Mouse (Mus musculus): ENCODE data around the gene Ttc39b. TPM values are rescaled to one million over a fixed set of nuclear protein-coding genes. Genes with fewer than 3 reads are reported as not detected.

Gene Ttc39b
- 10 to 100 TPM; 32.5 TPM for total RNA-seq (2021)
- long read RNA-seq, experiment 1, full-length matches to known transcripts, result 2 of 9 reads
- long read RNA-seq, experiment 1, partial matches to known transcripts, result 1 of 9 reads
- long read RNA-seq, experiment 1, other reads (novel, unspliced or antisense), result 6 of 9 reads
- long read RNA-seq, experiment 2, full-length matches to known transcripts, result 1 of 5 reads
- long read RNA-seq, experiment 2, partial matches to known transcripts, result 0 of 5 reads
- long read RNA-seq, experiment 2, other reads (novel, unspliced or antisense), result 4 of 5 reads

- DNase-seq (ENCODE audit: low spot score in 2 of 2), result peak; percentile 96 to 97
Measured at GRCm38 (mm10) chr4:83323910-83324684, at the start of gene Ttc39b. Gene Ttc39b (minus strand): TSS chr4:83324255.

- peak in 1 of 2 experiments; percentile 8 for DNase-seq (ENCODE audit: low spot score in 2 of 2)
Measured at GRCm38 (mm10) chr4:83373381-83373780, 49.3 kb upstream of the Ttc39b start.

GRCm38 (mm10) chr4:83357738-83358137 is 33.7 kb upstream of the Ttc39b start:
- no peak for DNase-seq (ENCODE audit: low spot score in 2 of 2)

- DNase-seq (ENCODE audit: low spot score in 2 of 2), result no peak
Measured at GRCm38 (mm10) chr4:83354786-83355185, 30.7 kb upstream of the Ttc39b start.

GRCm38 (mm10) chr4:83353949-83354348 is 29.9 kb upstream of the Ttc39b start:
- DNase-seq (ENCODE audit: low spot score in 2 of 2), result no peak

GRCm38 (mm10) chr4:83353276-83353675 is 29.2 kb upstream of the Ttc39b start:
- DNase-seq (ENCODE audit: low spot score in 2 of 2), result no peak

GRCm38 (mm10) chr4:83350719-83351118 is 26.7 kb upstream of the Ttc39b start:
- peak; percentile 58 to 86 for DNase-seq (ENCODE audit: low spot score in 2 of 2)

GRCm38 (mm10) chr4:83348970-83349369 is 24.9 kb upstream of the Ttc39b start:
- DNase-seq (ENCODE audit: low spot score in 2 of 2), result no peak

- DNase-seq (ENCODE audit: low spot score in 2 of 2), result peak in 1 of 2 experiments; percentile 8
Measured at GRCm38 (mm10) chr4:83343895-83344294, 19.8 kb upstream of the Ttc39b start.

GRCm38 (mm10) chr4:83343146-83343823 is 19.2 kb upstream of the Ttc39b start:
- no peak for DNase-seq (ENCODE audit: low spot score in 2 of 2)

- no peak for DNase-seq (ENCODE audit: low spot score in 2 of 2)
Measured at GRCm38 (mm10) chr4:83342268-83342970, 18.4 kb upstream of the Ttc39b start.

- no peak for DNase-seq (ENCODE audit: low spot score in 2 of 2)
Measured at GRCm38 (mm10) chr4:83339393-83339792, 15.3 kb upstream of the Ttc39b start.

GRCm38 (mm10) chr4:83337717-83338116 is 13.7 kb upstream of the Ttc39b start:
- no peak for DNase-seq (ENCODE audit: low spot score in 2 of 2)

GRCm38 (mm10) chr4:83330369-83330768 is 6.3 kb upstream of the Ttc39b start:
- no peak for DNase-seq (ENCODE audit: low spot score in 2 of 2)

GRCm38 (mm10) chr4:83329615-83330014 is 5.6 kb upstream of the Ttc39b start:
- DNase-seq (ENCODE audit: low spot score in 2 of 2), result no peak

GRCm38 (mm10) chr4:83328026-83328945 is 4.2 kb upstream of the Ttc39b start:
- DNase-seq (ENCODE audit: low spot score in 2 of 2), result no peak

- no peak for DNase-seq (ENCODE audit: low spot score in 2 of 2)
Measured at GRCm38 (mm10) chr4:83327526-83327925, 3.5 kb upstream of the Ttc39b start.

- DNase-seq (ENCODE audit: low spot score in 2 of 2), result no peak
Measured at GRCm38 (mm10) chr4:83325366-83325765, 1.3 kb upstream of the Ttc39b start.

- peak; percentile 56 to 59 for DNase-seq (ENCODE audit: low spot score in 2 of 2)
Measured at GRCm38 (mm10) chr4:83323201-83323903, 703 bp downstream of the Ttc39b start.

GRCm38 (mm10) chr4:83319736-83320135 is 4.3 kb downstream of the Ttc39b start:
- DNase-seq (ENCODE audit: low spot score in 2 of 2), result no peak
